Mouse (Mus musculus): ENCODE measurements around the gene Rabgap1l. TPM values are rescaled to one million over a fixed set of nuclear protein-coding genes. Genes with fewer than 3 reads are reported as not detected.

Rabgap1l gene
- polyA plus RNA-seq, 1 experiment = 25.6 TPM

- Histone ChIP-seq H3K4me3 (replicated peaks; ENCODE audit: extremely low read depth, low read depth, low read length) (no peak overlapping the region), H3K4me1 (ENCODE audit: control insufficient read depth, insufficient read depth, low read length) (no peaks in the 10 kb centered on the region; the same call in none of the 2 replicates)
- TF ChIP-seq CTCF (IDR thresholded peaks at IDR 0.05; ENCODE audit: insufficient read depth, low read length) (no peak), POLR2A (IDR thresholded peaks at IDR 0.05; ENCODE audit: borderline replicate concordance, extremely low read depth, low read depth, low read length) (no peak)
- DNase-seq = no peak
Observed at GRCm38 (mm10) chr1:160790630-160791029, 2.4 kb downstream of the Rabgap1l start.

- H3K4me3 ChIP-seq (replicated peaks; ENCODE audit: extremely low read depth, low read depth, low read length) = no peak overlapping the region
Observed at GRCm38 (mm10) chr1:160789876-160790275, 3.1 kb downstream of the Rabgap1l start.

GRCm38 (mm10) chr1:160787926-160788325 is 5.1 kb downstream of the Rabgap1l start:
- DNase-seq = no peak
- WGBS = 69% methylated on average over 1 of the region's 1 CpGs
- H3K4me3 ChIP-seq (replicated peaks; ENCODE audit: extremely low read depth, low read depth, low read length) = no peak overlapping the region
- TF ChIP-seq CTCF (IDR thresholded peaks at IDR 0.05; ENCODE audit: insufficient read depth, low read length) = no peak
- no peak for TF ChIP-seq POLR2A (IDR thresholded peaks at IDR 0.05; ENCODE audit: borderline replicate concordance, extremely low read depth, low read depth, low read length)
- H3K4me1 ChIP-seq (ENCODE audit: control insufficient read depth, insufficient read depth, low read length) = no peaks in the 10 kb centered on the region; the same call in none of the 2 replicates

More at GRCm38 (mm10) chr1:160789876-160790275, 3.1 kb downstream of the Rabgap1l start:
- TF ChIP-seq CTCF (IDR thresholded peaks at IDR 0.05; ENCODE audit: insufficient read depth, low read length) = no peak
- TF ChIP-seq POLR2A (IDR thresholded peaks at IDR 0.05; ENCODE audit: borderline replicate concordance, extremely low read depth, low read depth, low read length) = no peak
- 93% methylated on average over 3 of the region's 3 CpGs for WGBS
- no peak for DNase-seq
- H3K4me1 ChIP-seq (ENCODE audit: control insufficient read depth, insufficient read depth, low read length) = no peaks in the 10 kb centered on the region; the same call in none of the 2 replicates

GRCm38 (mm10) chr1:160787164-160787563 is 5.8 kb downstream of the Rabgap1l start:
- TF ChIP-seq CTCF (IDR thresholded peaks at IDR 0.05; ENCODE audit: insufficient read depth, low read length) (no peak), POLR2A (IDR thresholded peaks at IDR 0.05; ENCODE audit: borderline replicate concordance, extremely low read depth, low read depth, low read length) (no peak)
- Histone ChIP-seq H3K4me3 (replicated peaks; ENCODE audit: extremely low read depth, low read depth, low read length) (no peak overlapping the region), H3K4me1 (ENCODE audit: control insufficient read depth, insufficient read depth, low read length) (no peaks in the 10 kb centered on the region; the same call in none of the 2 replicates)
- WGBS = 83% methylated on average over 3 of the region's 3 CpGs
- no peak for DNase-seq

GRCm38 (mm10) chr1:160786571-160786970 is 6.4 kb downstream of the Rabgap1l start:
- 67% methylated on average over 3 of the region's 3 CpGs for WGBS
- TF ChIP-seq POLR2A (IDR thresholded peaks at IDR 0.05; ENCODE audit: borderline replicate concordance, extremely low read depth, low read depth, low read length) (no peak), CTCF (IDR thresholded peaks at IDR 0.05; ENCODE audit: insufficient read depth, low read length) (no peak)
- Histone ChIP-seq H3K4me1 (ENCODE audit: control insufficient read depth, insufficient read depth, low read length) (no peaks in the 10 kb centered on the region; the same call in none of the 2 replicates), H3K4me3 (replicated peaks; ENCODE audit: extremely low read depth, low read depth, low read length) (no peak overlapping the region)
- DNase-seq = no peak

GRCm38 (mm10) chr1:160785681-160786225 is 7.3 kb downstream of the Rabgap1l start:
- H3K4me1 ChIP-seq (ENCODE audit: control insufficient read depth, insufficient read depth, low read length) = no peaks in the 10 kb centered on the region; the same call in 1 of the 2 replicates
- 59% methylated on average over 4 of the region's 4 CpGs for WGBS
- DNase-seq = no peak
- TF ChIP-seq POLR2A (IDR thresholded peaks at IDR 0.05; ENCODE audit: borderline replicate concordance, extremely low read depth, low read depth, low read length) (no peak), CTCF (IDR thresholded peaks at IDR 0.05; ENCODE audit: insufficient read depth, low read length) (no peak)
- H3K4me3 ChIP-seq (replicated peaks; ENCODE audit: extremely low read depth, low read depth, low read length) = no peak overlapping the region

- 83% methylated on average over 1 of the region's 1 CpGs for WGBS
- Histone ChIP-seq H3K4me3 (replicated peaks; ENCODE audit: extremely low read depth, low read depth, low read length) (no peak overlapping the region), H3K4me1 (ENCODE audit: control insufficient read depth, insufficient read depth, low read length) (no peaks in the 10 kb centered on the region; the same call in 1 of the 2 replicates)
- no peak for DNase-seq
- TF ChIP-seq POLR2A (IDR thresholded peaks at IDR 0.05; ENCODE audit: borderline replicate concordance, extremely low read depth, low read depth, low read length) = no peak
Observed at GRCm38 (mm10) chr1:160784122-160784521, 8.9 kb downstream of the Rabgap1l start.

- WGBS = 67% methylated on average over 1 of the region's 1 CpGs
- no peak for TF ChIP-seq CTCF (IDR thresholded peaks at IDR 0.05; ENCODE audit: insufficient read depth, low read length)
- TF ChIP-seq POLR2A (IDR thresholded peaks at IDR 0.05; ENCODE audit: borderline replicate concordance, extremely low read depth, low read depth, low read length) = no peak
Observed at GRCm38 (mm10) chr1:160774166-160774565, 18.8 kb downstream of the Rabgap1l start.

GRCm38 (mm10) chr1:160765565-160765964 is 27.4 kb downstream of the Rabgap1l start:
- Histone ChIP-seq H3K4me1 (ENCODE audit: control insufficient read depth, insufficient read depth, low read length) (no peaks in the 10 kb centered on the region), H3K4me3 (replicated peaks; ENCODE audit: extremely low read depth, low read depth, low read length) (no peak overlapping the region)
- no peak for DNase-seq
- no peak for TF ChIP-seq CTCF (IDR thresholded peaks at IDR 0.05; ENCODE audit: insufficient read depth, low read length)
- no peak for TF ChIP-seq POLR2A (IDR thresholded peaks at IDR 0.05; ENCODE audit: borderline replicate concordance, extremely low read depth, low read depth, low read length)
- WGBS = 69% methylated on average over 2 of the region's 2 CpGs

More at GRCm38 (mm10) chr1:160774166-160774565, 18.8 kb downstream of the Rabgap1l start:
- Histone ChIP-seq H3K4me3 (replicated peaks; ENCODE audit: extremely low read depth, low read depth, low read length) (no peak overlapping the region), H3K4me1 (ENCODE audit: control insufficient read depth, insufficient read depth, low read length) (no peaks in the 10 kb centered on the region)
- no peak for DNase-seq

GRCm38 (mm10) chr1:160758243-160758642 is 34.8 kb downstream of the Rabgap1l start:
- no peak overlapping the region for H3K4me3 ChIP-seq (replicated peaks; ENCODE audit: extremely low read depth, low read depth, low read length)
- TF ChIP-seq CTCF (IDR thresholded peaks at IDR 0.05; ENCODE audit: insufficient read depth, low read length) (peak; percentile 92), POLR2A (IDR thresholded peaks at IDR 0.05; ENCODE audit: borderline replicate concordance, extremely low read depth, low read depth, low read length) (no peak)
- DNase-seq = peak; percentile 60
- WGBS = 22% methylated on average over 3 of the region's 3 CpGs
- H3K4me1 ChIP-seq (ENCODE audit: control insufficient read depth, insufficient read depth, low read length) = no peaks in the 10 kb centered on the region
